Mouse (Mus musculus): ENCODE data around the gene Ptges3l.
"Not testable (repeated sequence)": the region's sequence is repeated elsewhere in the genome, so short reads cannot be mapped to it uniquely, and the experiment has no call there.

The Ptges3l gene

GRCm38 (mm10) chr11:101424925-101425813, at the start of gene Ptges3l, which contains the start of gene Rundc1:
Gene Ptges3l (minus strand): TSS chr11:101425333.
Gene Rundc1 (plus strand): TSS chr11:101425085.
- DNase-seq = peak; percentile 95

GRCm38 (mm10) chr11:101474298-101474697, 49.2 kb upstream of the Ptges3l start:
- DNase-seq = no peak

- DNase-seq = not testable (repeated sequence)
Measured at GRCm38 (mm10) chr11:101473686-101474085, 48.6 kb upstream of the Ptges3l start.

- DNase-seq = peak; percentile 40
Measured at GRCm38 (mm10) chr11:101472336-101472735, 47.2 kb upstream of the Ptges3l start.

GRCm38 (mm10) chr11:101471926-101472325, 46.8 kb upstream of the Ptges3l start:
- DNase-seq = no peak

- DNase-seq = no peak
Measured at GRCm38 (mm10) chr11:101470206-101470605, 45.1 kb upstream of the Ptges3l start.

- no peak for DNase-seq
Measured at GRCm38 (mm10) chr11:101469155-101469554, 44.0 kb upstream of the Ptges3l start.

- DNase-seq = peak; percentile 34
Measured at GRCm38 (mm10) chr11:101468731-101469130, 43.6 kb upstream of the Ptges3l start.

GRCm38 (mm10) chr11:101468263-101468688, 43.1 kb upstream of the Ptges3l start:
- no peak for DNase-seq

- peak; percentile 71 for DNase-seq
Measured at GRCm38 (mm10) chr11:101467477-101468262, 42.5 kb upstream of the Ptges3l start.

- DNase-seq = peak; percentile 22
Measured at GRCm38 (mm10) chr11:101466552-101466950, 41.4 kb upstream of the Ptges3l start.

- DNase-seq = peak; percentile 50
Measured at GRCm38 (mm10) chr11:101465869-101466551, 40.9 kb upstream of the Ptges3l start, which contains the start of gene Vat1. Gene Vat1 (minus strand): TSS chr11:101466230.

GRCm38 (mm10) chr11:101465101-101465868, 40.2 kb upstream of the Ptges3l start:
- peak; percentile 52 for DNase-seq

GRCm38 (mm10) chr11:101464211-101465100, 39.3 kb upstream of the Ptges3l start, which contains the start of gene Rnd2:
Gene Rnd2 (plus strand): TSS chr11:101464999.
- DNase-seq = no peak

GRCm38 (mm10) chr11:101462583-101463440, 37.7 kb upstream of the Ptges3l start:
- no peak for DNase-seq

- DNase-seq = no peak
Measured at GRCm38 (mm10) chr11:101462141-101462540, 37.0 kb upstream of the Ptges3l start.

- no peak for DNase-seq
Measured at GRCm38 (mm10) chr11:101460321-101460720, 35.2 kb upstream of the Ptges3l start.

- DNase-seq = no peak
Measured at GRCm38 (mm10) chr11:101459716-101460115, 34.6 kb upstream of the Ptges3l start.

- no peak for DNase-seq
Measured at GRCm38 (mm10) chr11:101458217-101458616, 33.1 kb upstream of the Ptges3l start.

- DNase-seq = no peak
Measured at GRCm38 (mm10) chr11:101457631-101458030, 32.5 kb upstream of the Ptges3l start.
